ENCODE assay signal across 24 mouse cellular contexts in the genomic region with DNA sequence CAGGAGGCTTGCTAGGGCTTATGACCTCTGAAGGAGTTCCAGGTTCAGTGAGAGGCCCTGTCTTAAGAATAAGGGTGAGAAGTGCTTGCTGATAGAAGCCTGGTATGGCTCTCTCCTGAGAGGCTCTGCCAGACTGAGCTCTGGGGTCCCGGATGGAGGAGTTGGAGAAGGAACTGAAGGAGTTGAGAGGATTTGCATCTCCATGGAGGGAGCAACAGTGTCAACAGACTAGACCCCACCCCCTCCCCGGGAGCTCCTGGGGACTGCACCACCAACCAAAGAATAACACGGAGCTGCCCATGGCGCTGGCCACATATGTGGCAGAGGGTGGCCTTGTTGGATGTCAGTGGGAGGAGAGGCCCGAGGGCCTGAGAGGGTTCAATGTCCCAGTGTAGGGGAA.
"Had no signal": no experiment of that assay in that cellular context is flagged by ENCODE, and none has a peak within 500 bp of the region (broad histone marks: within the 10 kb centered on the region; RNA-seq: fewer than 3 reads in every experiment).

No protein-coding gene starts in this region.

- H3K4me1 ChIP-seq: heart, embryonic 10.5 days; hindbrain, embryonic 10.5 days; hindbrain, embryonic 12.5 days; hindbrain, embryonic 15.5 days; limb, embryonic 12.5 days had no signal

- H3K4me3 ChIP-seq: gastrocnemius, adult 2 months; heart, embryonic 10.5 days; heart, embryonic 12.5 days; hindbrain, embryonic 10.5 days; hindbrain, embryonic 12.5 days; hindbrain, embryonic 15.5 days; layer of hippocampus, adult 2 months; left cerebral cortex, adult 2 months; limb, embryonic 10.5 days; limb, embryonic 12.5 days; liver, embryonic 13.5 days had no signal

- H3K27ac ChIP-seq: gastrocnemius, adult 2 months; heart, embryonic 10.5 days; hindbrain, embryonic 10.5 days; hindbrain, embryonic 12.5 days; hindbrain, embryonic 15.5 days; hindbrain, postnatal 0 days; layer of hippocampus, adult 2 months; left cerebral cortex, adult 2 months; limb, embryonic 10.5 days; limb, embryonic 12.5 days; liver, embryonic 13.5 days had no signal

- H3K4me2 ChIP-seq: heart, embryonic 12.5 days; hindbrain, embryonic 12.5 days; hindbrain, embryonic 15.5 days; limb, embryonic 12.5 days; liver, embryonic 11.5 days; liver, embryonic 13.5 days had no signal

- H3K9me3 ChIP-seq: heart, embryonic 10.5 days; heart, embryonic 12.5 days; hindbrain, embryonic 10.5 days; hindbrain, embryonic 12.5 days; hindbrain, embryonic 15.5 days; limb, embryonic 10.5 days; limb, embryonic 12.5 days; liver, embryonic 13.5 days had no signal

- ATAC-seq: hindbrain, postnatal 0 days; intestine, embryonic 16.5 days had no signal

- DNase-seq: gastrocnemius, adult 2 months; gastrocnemius, postnatal 10 days; gastrocnemius, postnatal 25 days; heart, postnatal 10 days; heart, postnatal 4 days; kidney, adult 11 months; kidney, adult 2 months; kidney, postnatal 10 days; kidney, postnatal 25 days; kidney, postnatal 4 days; liver; liver, embryonic 13.5 days had no signal

- H3K9ac ChIP-seq: heart, embryonic 12.5 days; hindbrain, embryonic 12.5 days; hindbrain, embryonic 15.5 days; limb, embryonic 12.5 days; liver, embryonic 13.5 days had no signal

- H3K27me3 ChIP-seq: heart, embryonic 12.5 days; hindbrain, embryonic 12.5 days; hindbrain, embryonic 15.5 days; limb, embryonic 12.5 days; liver, embryonic 13.5 days had no signal
